Mouse (Mus musculus) embryonic facial prominence, embryonic 11.5 days (tissue): ENCODE data around the gene D5Ertd579e. TPM values are rescaled to one million over a fixed set of nuclear protein-coding genes. Genes with fewer than 3 reads are reported as not detected.
A peak's percentile ranks its signal among the peaks of the same experiment; 100 is the strongest.

Experiments
- ATAC-seq: fragments of 200-750 bp; cut with Nextera tagmentation; replicated peaks from 2 replicates; pipeline ENCODE4 v1.8.0; 2017; ENCODE audit warnings: low read depth; ENCODE audit not compliant: insufficient number of reproducible peaks, low FRiP score, low TSS enrichment
- DNase-seq: peaks from one replicate; pipeline ENCODE4 v3.0.0-alpha.2; 2015; ENCODE audit warnings: low spot score
- H3K27ac ChIP-seq: fragments of 300-500 bp; sonication (generic); replicated peaks from 2 replicates; pipeline ENCODE4 v1.5.1; 2014; ENCODE audit warnings: mild to moderate bottlenecking, low read depth, low read length, control low read depth
- H3K27me3 ChIP-seq: fragments of 300-500 bp; sonication (generic); 2 replicates; pipeline ENCODE4 v1.6.1; 2014; ENCODE audit warnings: mild to moderate bottlenecking, low read length, moderate library complexity, mixed read lengths; ENCODE audit not compliant: control insufficient read depth, insufficient read depth
- H3K36me3 ChIP-seq: fragments of 300-500 bp; sonication (generic); replicated peaks from 2 replicates; pipeline ENCODE4 v1.6.1; 2014; ENCODE audit warnings: low read depth, mild to moderate bottlenecking, low read length, moderate library complexity, mixed read lengths; ENCODE audit not compliant: control insufficient read depth, insufficient read depth
- H3K4me1 ChIP-seq: fragments of 300-500 bp; sonication (generic); 2 replicates; pipeline ENCODE4 v1.6.1; 2014; ENCODE audit warnings: low read length, mixed read lengths; ENCODE audit not compliant: control insufficient read depth, insufficient read depth
- H3K4me2 ChIP-seq: fragments of 300-500 bp; sonication (generic); 2 replicates; pipeline ENCODE4 v1.6.1; 2014; ENCODE audit warnings: low read depth, mild to moderate bottlenecking, control low read depth, low read length, moderate library complexity
- H3K4me3 ChIP-seq: fragments of 300-500 bp; sonication (generic); 2 replicates; pipeline ENCODE4 v1.5.1; 2014; ENCODE audit warnings: low read depth, low read length, control low read depth
- H3K9ac ChIP-seq: fragments of 300-500 bp; sonication (generic); replicated peaks from 2 replicates; pipeline ENCODE4 v1.6.1; 2014; ENCODE audit warnings: mild to moderate bottlenecking, control low read depth, low read length
- H3K9me3 ChIP-seq: fragments of 300-500 bp; sonication (generic); replicated peaks from 2 replicates; pipeline ENCODE4 v1.6.1; 2016; ENCODE audit warnings: mild to moderate bottlenecking, low read length, inconsistent platforms, mixed read lengths; ENCODE audit not compliant: control insufficient read depth
- WGBS: fragments of 180-500 bp; shearing (Covaris S2); extraction: QIAGEN DNeasy Blood & Tissue Kit; methylation state at CpG from one replicate; pipeline ENCODE4 v1.1.7; 2014; 5-methylcytosine and 5-hydroxymethylcytosine counted together
- polyA plus RNA-seq: library from polyadenylated mRNA; unstranded; fragments of >200 nt; fragmentation: Nextera tagmentation; extraction: Ambion mirVana; gene quantifications from 2 replicates; pipeline ENCODE4 v1.2.1, GENCODE M21; 2014

Gene D5Ertd579e
- polyA plus RNA-seq, 1 experiment from 2014 or later, result 28.6 TPM

GRCm38 (mm10) chr5:36608939-36609499 lies 86.8 kb downstream of the D5Ertd579e start:
- Histone ChIP-seq H3K9me3 (no peaks in the 10 kb centered on the region), H3K27ac (no peak overlapping the region), H3K27me3 (no peaks in the 10 kb centered on the region), H3K4me1 (no peaks in the 10 kb centered on the region), H3K4me3 (no peak overlapping the region), H3K4me2 (no peak overlapping the region), H3K36me3 (peaks cover 2% of the 10 kb centered on the region), H3K9ac (no peak overlapping the region)
- ATAC-seq (no peak), DNase-seq (no peak)
- WGBS, result 97% methylated on average over 2 of the region's 2 CpGs

- no peak overlapping the region for H3K9ac ChIP-seq
- H3K36me3 ChIP-seq, result no peaks in the 10 kb centered on the region; the same call in none of the 2 replicates
- no peak overlapping the region for H3K4me2 ChIP-seq
- DNase-seq, result peak; percentile 21
- H3K4me3 ChIP-seq, result no peak overlapping the region
- ATAC-seq, result no peak
- H3K9me3 ChIP-seq, result no peaks in the 10 kb centered on the region
- no peak overlapping the region for H3K27ac ChIP-seq
- no peaks in the 10 kb centered on the region for H3K27me3 ChIP-seq
- WGBS, result 83% methylated on average over 5 of the region's 5 CpGs
- H3K4me1 ChIP-seq, result no peaks in the 10 kb centered on the region
Measured at GRCm38 (mm10) chr5:36603031-36603430, 92.8 kb downstream of the D5Ertd579e start.

GRCm38 (mm10) chr5:36602028-36602427 lies 93.8 kb downstream of the D5Ertd579e start:
- H3K27ac ChIP-seq, result no peak overlapping the region
- H3K36me3 ChIP-seq, result no peaks in the 10 kb centered on the region; the same call in none of the 2 replicates
- no peaks in the 10 kb centered on the region for H3K27me3 ChIP-seq
- H3K4me2 ChIP-seq, result no peak overlapping the region
- H3K9ac ChIP-seq, result no peak overlapping the region
- WGBS, result 91% methylated on average over 9 of the region's 9 CpGs
- ATAC-seq (no peak), DNase-seq (no peak)
- H3K9me3 ChIP-seq, result no peaks in the 10 kb centered on the region
- no peak overlapping the region for H3K4me3 ChIP-seq
- H3K4me1 ChIP-seq, result no peaks in the 10 kb centered on the region

GRCm38 (mm10) chr5:36601492-36601891 lies 94.3 kb downstream of the D5Ertd579e start:
- WGBS, result 93% methylated on average over 7 of the region's 7 CpGs
- no peak for ATAC-seq
- DNase-seq, result no peak
- H3K9me3 ChIP-seq, result no peaks in the 10 kb centered on the region
- H3K27ac ChIP-seq, result no peak overlapping the region
- H3K4me2 ChIP-seq, result no peak overlapping the region
- H3K4me3 ChIP-seq, result no peak overlapping the region
- H3K36me3 ChIP-seq, result no peaks in the 10 kb centered on the region; the same call in 1 of the 2 replicates
- no peaks in the 10 kb centered on the region for H3K4me1 ChIP-seq
- H3K27me3 ChIP-seq, result no peaks in the 10 kb centered on the region
- no peak overlapping the region for H3K9ac ChIP-seq

- no peaks in the 10 kb centered on the region for H3K9me3 ChIP-seq
- no peaks in the 10 kb centered on the region for H3K4me1 ChIP-seq
- no peak overlapping the region for H3K9ac ChIP-seq
- no peak overlapping the region for H3K4me3 ChIP-seq
- no peak overlapping the region for H3K4me2 ChIP-seq
- no peak for DNase-seq
- no peak for ATAC-seq
- H3K27ac ChIP-seq, result no peak overlapping the region
- H3K36me3 ChIP-seq, result no peaks in the 10 kb centered on the region; the same call in 1 of the 2 replicates
- 100% methylated on average over 1 of the region's 1 CpGs for WGBS
- H3K27me3 ChIP-seq, result no peaks in the 10 kb centered on the region
Measured at GRCm38 (mm10) chr5:36598883-36599282, 96.9 kb downstream of the D5Ertd579e start.

GRCm38 (mm10) chr5:36597653-36598052 lies 98.2 kb downstream of the D5Ertd579e start:
- no peaks in the 10 kb centered on the region; the same call in 1 of the 2 replicates for H3K36me3 ChIP-seq
- WGBS, result 38% methylated on average over 4 of the region's 4 CpGs
- H3K4me2 ChIP-seq, result no peak overlapping the region
- no peaks in the 10 kb centered on the region for H3K27me3 ChIP-seq
- ATAC-seq (no peak), DNase-seq (no peak)
- H3K27ac ChIP-seq, result no peak overlapping the region
- no peaks in the 10 kb centered on the region for H3K9me3 ChIP-seq
- H3K9ac ChIP-seq, result no peak overlapping the region
- H3K4me3 ChIP-seq, result no peak overlapping the region
- H3K4me1 ChIP-seq, result no peaks in the 10 kb centered on the region

GRCm38 (mm10) chr5:36596225-36596624 lies 99.6 kb downstream of the D5Ertd579e start:
- H3K9me3 ChIP-seq, result no peaks in the 10 kb centered on the region
- DNase-seq (no peak), ATAC-seq (no peak)
- no peak overlapping the region for H3K4me3 ChIP-seq
- no peaks in the 10 kb centered on the region; the same call in 1 of the 2 replicates for H3K36me3 ChIP-seq
- no peaks in the 10 kb centered on the region for H3K4me1 ChIP-seq
- H3K27ac ChIP-seq, result no peak overlapping the region
- no peaks in the 10 kb centered on the region for H3K27me3 ChIP-seq
- H3K4me2 ChIP-seq, result no peak overlapping the region
- no peak overlapping the region for H3K9ac ChIP-seq
- WGBS, result 82% methylated on average over 5 of the region's 5 CpGs

- Histone ChIP-seq H3K27ac (no peak overlapping the region), H3K36me3 (no peaks in the 10 kb centered on the region; the same call in 1 of the 2 replicates), H3K9me3 (no peaks in the 10 kb centered on the region), H3K4me2 (no peak overlapping the region), H3K4me1 (no peaks in the 10 kb centered on the region), H3K4me3 (no peak overlapping the region), H3K9ac (no peak overlapping the region), H3K27me3 (no peaks in the 10 kb centered on the region)
- WGBS, result 13% methylated on average over 3 of the region's 3 CpGs
- ATAC-seq, result no peak
- DNase-seq, result no peak
Measured at GRCm38 (mm10) chr5:36595115-36595514, 100.7 kb downstream of the D5Ertd579e start.
